Mouse (Mus musculus) liver, postnatal 0 days (tissue): Measurements from ENCODE around the gene Gm17324.

Source experiments
- CTCF ChIP-seq: sonication (generic); IDR thresholded peaks from 2 replicates; pipeline ENCODE4 v1.5.1; 2016; ENCODE audit warnings: antibody characterized with exemption, low read depth
- EP300 ChIP-seq: IDR thresholded peaks from 2 replicates; pipeline ENCODE4 v1.6.1; 2016; ENCODE audit warnings: antibody characterized with exemption, low read depth, mild to moderate bottlenecking

GRCm38 (mm10) chr9:78473588-78473987, 25.0 kb upstream of the Gm17324 start:
- TF ChIP-seq CTCF (no peak), EP300 (no peak)
